Mouse (Mus musculus) large intestine, adult 2 months (tissue): Measurements from ENCODE around the gene Irak2. TPM values are rescaled to one million over a fixed set of nuclear protein-coding genes. Genes with fewer than 3 reads are reported as not detected.
"Not testable (repeated sequence)": the region's sequence is repeated elsewhere in the genome, so short reads cannot be mapped to it uniquely, and the experiment has no call there.

ENCODE experiments used
- DNase-seq: peaks from one replicate; pipeline ENCODE4 v3.0.0-alpha.2; 2012; ENCODE audit warnings: low read depth, low spot score
- whole genome bisulfite sequencing: fragments of 180-500 bp; shearing (Covaris S2); methylation state at CpG from one replicate; pipeline ENCODE4 v1.1.7; 2018; 5-methylcytosine and 5-hydroxymethylcytosine counted together
- polyA plus RNA-seq: library from polyadenylated mRNA; depleted of rRNA; stranded (reverse); fragments of >200 nt; gene quantifications from 2 replicates; pipeline ENCODE4 v1.2.3, GENCODE M21; 2012

The Irak2 gene
- polyA plus RNA-seq, 1 experiment: 39.6 TPM

GRCm38 (mm10) chr6:113661353-113662241 lies 23.3 kb downstream of the Irak2 start:
- DNase-seq: no peak
- 24% methylated on average over 12 of the region's 12 CpGs for WGBS

GRCm38 (mm10) chr6:113662964-113663700 lies 24.9 kb downstream of the Irak2 start:
- no peak for DNase-seq
- WGBS: 82% methylated on average over 8 of the region's 8 CpGs

- DNase-seq: no peak
- WGBS: 88% methylated on average over 7 of the region's 7 CpGs
Observed at GRCm38 (mm10) chr6:113664305-113664704, 26.0 kb downstream of the Irak2 start.

GRCm38 (mm10) chr6:113667611-113668122 lies 29.4 kb downstream of the Irak2 start:
- no peak for DNase-seq
- 48% methylated on average over 8 of the region's 8 CpGs for WGBS

GRCm38 (mm10) chr6:113668287-113669154 lies 30.3 kb downstream of the Irak2 start:
- no peak for DNase-seq

GRCm38 (mm10) chr6:113669821-113670220 lies 31.6 kb downstream of the Irak2 start:
- WGBS: 71% methylated on average over 7 of the region's 7 CpGs
- DNase-seq: no peak

More at GRCm38 (mm10) chr6:113668287-113669154, 30.3 kb downstream of the Irak2 start:
- WGBS: 15% methylated on average over 15 of the region's 15 CpGs

GRCm38 (mm10) chr6:113672029-113672428 lies 33.8 kb downstream of the Irak2 start:
- 97% methylated on average over 1 of the region's 1 CpGs for WGBS
- not testable (repeated sequence) for DNase-seq

GRCm38 (mm10) chr6:113672989-113673388 lies 34.7 kb downstream of the Irak2 start:
- DNase-seq: no peak

GRCm38 (mm10) chr6:113675234-113675633 lies 37.0 kb downstream of the Irak2 start:
- no peak for DNase-seq
- WGBS: 44% methylated on average over 4 of the region's 4 CpGs

More at GRCm38 (mm10) chr6:113672989-113673388, 34.7 kb downstream of the Irak2 start:
- 85% methylated on average over 6 of the region's 6 CpGs for WGBS

- no peak for DNase-seq
- 96% methylated on average over 9 of the region's 9 CpGs for WGBS
Observed at GRCm38 (mm10) chr6:113675991-113676390, 37.7 kb downstream of the Irak2 start.

GRCm38 (mm10) chr6:113677070-113677734 lies 38.9 kb downstream of the Irak2 start:
- DNase-seq: no peak
- WGBS: 67% methylated on average over 14 of the region's 14 CpGs

- WGBS: 85% methylated on average over 14 of the region's 14 CpGs
- no peak for DNase-seq
Observed at GRCm38 (mm10) chr6:113678246-113679012, 40.2 kb downstream of the Irak2 start.

GRCm38 (mm10) chr6:113679993-113680566 lies 41.8 kb downstream of the Irak2 start:
- WGBS: 88% methylated on average over 9 of the region's 9 CpGs
- no peak for DNase-seq

GRCm38 (mm10) chr6:113681271-113681670 lies 43.0 kb downstream of the Irak2 start:
- WGBS: 15% methylated on average over 4 of the region's 4 CpGs
- no peak for DNase-seq

- WGBS: 88% methylated on average over 10 of the region's 10 CpGs
- no peak for DNase-seq
Observed at GRCm38 (mm10) chr6:113683081-113683825, 45.0 kb downstream of the Irak2 start.

GRCm38 (mm10) chr6:113686551-113687125 lies 48.4 kb downstream of the Irak2 start:
- WGBS: 35% methylated on average over 8 of the region's 8 CpGs
- no peak for DNase-seq

GRCm38 (mm10) chr6:113690008-113690399 lies 51.7 kb downstream of the Irak2 start:
- no peak for DNase-seq
- WGBS: 17% methylated on average over 7 of the region's 7 CpGs
